Mouse (Mus musculus) layer of hippocampus, postnatal 25 days (tissue): ENCODE results near the gene Nat10. TPM values are rescaled to one million over a fixed set of nuclear protein-coding genes. Genes with fewer than 3 reads are reported as not detected.

Experiments
- DNase-seq, 2 experiments: peaks; one replicate each; pipeline ENCODE4 v3.0.0; 2022; ENCODE audit warnings: mixed read lengths in 2 of 2, low spot score in 1 of 2; ENCODE audit errors: extremely low spot score in 1 of 2
- total RNA-seq, 2 experiments: library from RNA; stranded (reverse); gene quantifications; 2 replicates each; pipeline ENCODE4 v1.2.3; 2021

Gene Nat10
- total RNA-seq, result 10 to 100 TPM; 29.0 to 34.7 TPM

- peak; percentile 98 for DNase-seq
Measured at GRCm38 (mm10) chr2:103760906-103761716, at the start of gene Nat10. Gene Nat10 (minus strand): TSS chr2:103761270.

- no peak for DNase-seq
Measured at GRCm38 (mm10) chr2:103810412-103810811, 49.3 kb upstream of the Nat10 start.

- DNase-seq, result no peak
Measured at GRCm38 (mm10) chr2:103808466-103808865, 47.4 kb upstream of the Nat10 start.

- no peak for DNase-seq
Measured at GRCm38 (mm10) chr2:103803770-103804530, 42.9 kb upstream of the Nat10 start.

GRCm38 (mm10) chr2:103802422-103802821 lies 41.4 kb upstream of the Nat10 start:
- no peak for DNase-seq

GRCm38 (mm10) chr2:103797491-103798009 lies 36.5 kb upstream of the Nat10 start, which contains the start of gene Caprin1:
Gene Caprin1 (minus strand): TSS chr2:103797649.
- DNase-seq, result peak; percentile 82 to 96

GRCm38 (mm10) chr2:103796861-103797466 lies 35.9 kb upstream of the Nat10 start:
- peak; percentile 56 to 65 for DNase-seq

GRCm38 (mm10) chr2:103796211-103796860 lies 35.3 kb upstream of the Nat10 start:
- DNase-seq, result peak; percentile 21 to 45

- DNase-seq, result peak; percentile 30 to 47
Measured at GRCm38 (mm10) chr2:103795843-103796210, 34.8 kb upstream of the Nat10 start.

- DNase-seq, result no peak
Measured at GRCm38 (mm10) chr2:103792009-103792408, 30.9 kb upstream of the Nat10 start.

- no peak for DNase-seq
Measured at GRCm38 (mm10) chr2:103785735-103786134, 24.7 kb upstream of the Nat10 start.

GRCm38 (mm10) chr2:103784621-103785020 lies 23.6 kb upstream of the Nat10 start:
- DNase-seq, result no peak

GRCm38 (mm10) chr2:103762492-103762891 lies 1.4 kb upstream of the Nat10 start:
- DNase-seq, result no peak

GRCm38 (mm10) chr2:103761993-103762392 lies 923 bp upstream of the Nat10 start:
- no peak for DNase-seq

GRCm38 (mm10) chr2:103760421-103760820 lies 649 bp downstream of the Nat10 start:
- DNase-seq, result peak in 1 of 2 experiments; percentile 15

- no peak for DNase-seq
Measured at GRCm38 (mm10) chr2:103755458-103756085, 5.5 kb downstream of the Nat10 start.

GRCm38 (mm10) chr2:103754614-103755013 lies 6.5 kb downstream of the Nat10 start:
- DNase-seq, result no peak

GRCm38 (mm10) chr2:103751771-103752170 lies 9.3 kb downstream of the Nat10 start:
- no peak for DNase-seq

- no peak for DNase-seq
Measured at GRCm38 (mm10) chr2:103749091-103749490, 12.0 kb downstream of the Nat10 start.

GRCm38 (mm10) chr2:103747891-103748290 lies 13.2 kb downstream of the Nat10 start:
- DNase-seq, result no peak
